Mouse (Mus musculus) granulocyte monocyte progenitor cell, adult 5-6 weeks (primary cell): Measurements from ENCODE around the gene Tnfsf18. TPM values are rescaled to one million over a fixed set of nuclear protein-coding genes. Genes with fewer than 3 reads are reported as not detected.

ENCODE experiments used
- total RNA-seq, 2 experiments: library from RNA; stranded (forward) in 1 of 2; stranded (reverse) in 1 of 2; fragments of 200-712, 200-1000 nt in 1 of 2; fragments of >200 nt in 1 of 2; fragmentation: Nextera tagmentation in 1 of 2; gene quantifications; 2 replicates each; pipeline ENCODE4 v1.2.3; 2014 to 2017

Gene Tnfsf18
- total RNA-seq, 2 experiments from 2014 or later = not detected

Other genes starting within 250 kb of the Tnfsf18 start
- 217 and 261 TPM in 2 replicates for gene Prdx6, start 243.4 kb upstream of the Tnfsf18 start, total RNA-seq (2014; fragmentation: Nextera tagmentation)
- gene Prdx6, start 243.4 kb upstream of the Tnfsf18 start, total RNA-seq (2017) = 373 and 405 TPM in 2 replicates
- not detected in 2 replicates for gene Tnfsf4, start 99.2 kb upstream of the Tnfsf18 start, total RNA-seq (2014; fragmentation: Nextera tagmentation)
- not detected in 2 replicates for gene Tnfsf4, start 99.2 kb upstream of the Tnfsf18 start, total RNA-seq (2017)